Comparison of ENCODE assay signal across 8 mouse cellular contexts in the genomic region with DNA sequence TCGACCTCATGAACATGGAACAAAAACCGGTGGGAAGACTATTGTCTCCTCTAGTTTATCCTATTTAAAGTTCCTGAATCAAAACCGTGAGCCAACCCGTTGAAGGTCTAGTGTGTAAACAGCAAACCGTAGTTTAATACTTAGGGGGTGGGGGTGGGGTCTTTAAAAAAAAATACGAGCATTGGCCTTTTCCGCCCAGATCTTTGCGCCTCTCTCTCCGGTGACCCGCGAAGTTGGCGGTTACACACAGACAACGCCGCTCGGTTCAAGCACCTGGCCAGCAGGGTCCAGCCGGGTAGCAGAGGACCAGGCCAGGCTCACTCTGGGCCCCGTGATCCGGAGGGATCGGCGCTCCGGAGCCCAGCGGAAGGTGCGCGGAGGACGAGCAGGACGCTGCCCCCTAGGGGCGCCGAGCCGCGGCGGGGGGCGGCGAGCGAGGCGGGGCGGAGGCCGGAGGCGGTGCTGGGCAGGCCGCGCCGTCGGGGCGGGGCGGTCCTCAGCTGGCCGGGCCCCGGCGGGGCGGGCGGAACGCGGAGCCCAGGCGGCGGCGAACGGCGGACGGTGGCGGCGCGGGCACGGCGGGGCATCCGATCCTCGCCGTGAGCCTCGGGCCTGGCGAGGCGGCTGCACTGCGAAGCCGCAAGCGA. TPM values are rescaled to one million over a fixed set of nuclear protein-coding genes. Genes with fewer than 3 reads are reported as not detected.
DNase-seq lines count a peak whose midpoint lies in the region; ATAC-seq and TF ChIP-seq lines count a peak whose summit lies in the region.

Rufy3 (plus strand) TSS at position 540 of the 647 bp plus-strand sequence.

- H3K4me1 ChIP-seq in G1E (ENCODE audit: insufficient read depth, low read depth, low read length), result peaks cover 17% of the 10 kb centered on the region
- H3K4me1 ChIP-seq in forebrain, embryonic 16.5 days (replicated peaks; ENCODE audit: control insufficient read depth, insufficient read depth, low read length), result peaks cover 15% of the 10 kb centered on the region
- H3K4me1 ChIP-seq in lung, embryonic 15.5 days, result peaks cover 12% of the 10 kb centered on the region

- WGBS in forebrain, embryonic 16.5 days, result 0% methylated on average over 46 of the region's 71 CpGs
- WGBS in lung, embryonic 15.5 days, result under 1% methylated on average over 55 of the region's 71 CpGs

- peak within 1 kb of the TSS; percentile 89 for H3K27ac ChIP-seq in forebrain, embryonic 16.5 days (ENCODE audit: low read length)
- peak within 1 kb of the TSS; percentile 92 for H3K27ac ChIP-seq in lung, embryonic 15.5 days

- H3K4me3 ChIP-seq in G1E (ENCODE audit: low read depth, low read length), result peak within 1 kb of the TSS; percentile 84
- peak within 1 kb of the TSS; percentile 84 for H3K4me3 ChIP-seq in forebrain, embryonic 16.5 days (replicated peaks; ENCODE audit: low read length)
- H3K4me3 ChIP-seq in lung, embryonic 15.5 days, result peak within 1 kb of the TSS; percentile 89

- ATAC-seq in G1E (ENCODE audit: extremely low read depth, insufficient number of reproducible peaks, low FRiP score, poor library complexity, severe bottlenecking), result peak; percentile 55
- ATAC-seq in forebrain, embryonic 16.5 days, result peak; percentile 87
- peak; percentile 92 for ATAC-seq in lung, embryonic 15.5 days (ENCODE audit: borderline replicate concordance, extremely low read depth, low FRiP score, low TSS enrichment)

- intact Hi-C loops in heart, postnatal 36 days (cut with DNase I), result loop anchor here (5.0 kb wide), 2 partner anchors 113 to 198 kb away; partner anchors contain the start of genes Dck and Grsf1

- H3K9ac ChIP-seq in forebrain, embryonic 16.5 days (replicated peaks; ENCODE audit: low read depth, low read length), result peak within 1 kb of the TSS; percentile 84
- peak within 1 kb of the TSS; percentile 60 for H3K9ac ChIP-seq in lung, embryonic 15.5 days

- DNase-seq in G1E (ENCODE audit: low spot score), result peak; percentile 80
- DNase-seq in cerebellum, adult 18-20 months, result peak; percentile 54 to 77
- DNase-seq in heart, postnatal 36 days, result peak; percentile 89 to 92
- DNase-seq in layer of hippocampus, adult 8-10 months (ENCODE audit: low spot score in 2 of 2), result peak in 1 of 2 experiments; percentile 64
- DNase-seq in ovary, adult 18-20 months (ENCODE audit: low spot score), result peak; percentile 84
- peak; percentile 69 for DNase-seq in thymus, postnatal 0 days (ENCODE audit: low spot score)

- H3K27me3 ChIP-seq in G1E (ENCODE audit: insufficient read depth, low read length), result no peaks in the 10 kb centered on the region
- no peaks in the 10 kb centered on the region for H3K27me3 ChIP-seq in forebrain, embryonic 16.5 days (replicated peaks; ENCODE audit: control insufficient read depth, insufficient read depth, low read length)
- no peaks in the 10 kb centered on the region for H3K27me3 ChIP-seq in lung, embryonic 15.5 days

- no peaks in the 10 kb centered on the region for H3K9me3 ChIP-seq in G1E (replicated peaks)
- no peaks in the 10 kb centered on the region for H3K9me3 ChIP-seq in forebrain, embryonic 16.5 days (ENCODE audit: control insufficient read depth, low read length)
- no peaks in the 10 kb centered on the region for H3K9me3 ChIP-seq in lung, embryonic 15.5 days

- TF ChIP-seq CTCF in G1E (IDR thresholded peaks at IDR 0.05; ENCODE audit: low read depth, low read length), result no peak

- H3K36me3 ChIP-seq in G1E (replicated peaks), result peaks cover 4% of the 10 kb centered on the region
- no peaks in the 10 kb centered on the region for H3K36me3 ChIP-seq in forebrain, embryonic 16.5 days (ENCODE audit: control insufficient read depth, insufficient read depth)
- no peaks in the 10 kb centered on the region for H3K36me3 ChIP-seq in lung, embryonic 15.5 days

- H3K4me2 ChIP-seq in forebrain, embryonic 16.5 days (ENCODE audit: low read length), result peak within 1 kb of the TSS; percentile 65
- H3K4me2 ChIP-seq in lung, embryonic 15.5 days, result peak within 1 kb of the TSS; percentile 76

RNA-seq across cellular contexts. Expression of gene Rufy3, which starts in this region (rescaled TPM):
- total RNA-seq in G1E (2014; fragmentation: Nextera tagmentation) (11.9 and 14.0 TPM in 2 replicates), G1E (2017) (14.7 and 17.0 TPM in 2 replicates)
- polyA plus RNA-seq in G1E (2012), result 2.5 and 3.1 TPM in 2 replicates
- polyA plus RNA-seq in forebrain, embryonic 16.5 days (2015; fragmentation: Nextera tagmentation; extraction: Ambion mirVana), result 248 and 258 TPM in 2 replicates
- 10 to 100 TPM; 13.6 to 14.1 TPM for total RNA-seq in heart, postnatal 36 days (2021)
- total RNA-seq in layer of hippocampus, adult 8-10 months (2022), result 100 to 1,000 TPM; 157 to 193 (median 180) TPM
- polyA plus RNA-seq in lung, embryonic 15.5 days (2015; fragmentation: Nextera tagmentation; extraction: Ambion mirVana), result 9.9 and 11.2 TPM in 2 replicates
- 6.7 and 8.4 TPM in 2 replicates for polyA plus RNA-seq in thymus, postnatal 0 days (2015; fragmentation: Nextera tagmentation; extraction: Ambion mirVana)

Comparison
In these comparisons a context has a peak if more than half of its experiments do, and no peak if none do; other contexts are left out.
1. RNA of gene Rufy3 (total RNA-seq): 157 to 193 TPM in layer of hippocampus, adult 8-10 months; 11.9 to 17.0 TPM in G1E and 13.6 to 14.1 TPM in heart, postnatal 36 days; every median in the first group is over 4 times any median in the second.
2. RNA of gene Rufy3 (polyA plus RNA-seq): 248 to 258 TPM in forebrain, embryonic 16.5 days; 9.9 to 11.2 TPM in lung, embryonic 15.5 days, 6.7 to 8.4 TPM in thymus, postnatal 0 days and 2.5 to 3.1 TPM in G1E; every median in the first group is over 10 times any median in the second.
3. Peak in every context shown above with its lines, with median percentiles within 50 percentile points of each other: ATAC-seq and H3K4me3 ChIP-seq.